Mouse (Mus musculus): ENCODE measurements around the gene Tnfaip2. TPM values are rescaled to one million over a fixed set of nuclear protein-coding genes. Genes with fewer than 3 reads are reported as not detected.
A peak's percentile ranks its signal among the peaks of the same experiment; 100 is the strongest.

The Tnfaip2 gene
- total RNA-seq, 2 experiments from 2014 or later, result 34.8 to 40.4 TPM

- peak; percentile 86 for DNase-seq
Measured at GRCm38 (mm10) chr12:111474893-111475643, 32.8 kb downstream of the Tnfaip2 start.

GRCm38 (mm10) chr12:111478924-111479323 is 36.7 kb downstream of the Tnfaip2 start:
- DNase-seq, result no peak

GRCm38 (mm10) chr12:111479917-111480316 is 37.6 kb downstream of the Tnfaip2 start:
- no peak for DNase-seq

GRCm38 (mm10) chr12:111485046-111485651 is 42.9 kb downstream of the Tnfaip2 start:
- DNase-seq, result no peak

GRCm38 (mm10) chr12:111485652-111486306 is 43.5 kb downstream of the Tnfaip2 start, which contains the start of gene Gm266:
TSS of gene Gm266 (minus strand) at chr12:111485823.
- DNase-seq, result no peak

- no peak for DNase-seq
Measured at GRCm38 (mm10) chr12:111486455-111486854, 44.2 kb downstream of the Tnfaip2 start.

GRCm38 (mm10) chr12:111489261-111489865 is 47.1 kb downstream of the Tnfaip2 start:
- DNase-seq, result no peak

- no peak for DNase-seq
Measured at GRCm38 (mm10) chr12:111494931-111495330, 52.7 kb downstream of the Tnfaip2 start.

- no peak for DNase-seq
Measured at GRCm38 (mm10) chr12:111497076-111497475, 54.8 kb downstream of the Tnfaip2 start.

- no peak for DNase-seq
Measured at GRCm38 (mm10) chr12:111499617-111500016, 57.3 kb downstream of the Tnfaip2 start.

- DNase-seq, result no peak
Measured at GRCm38 (mm10) chr12:111500725-111501124, 58.5 kb downstream of the Tnfaip2 start.

GRCm38 (mm10) chr12:111503063-111503567 is 60.8 kb downstream of the Tnfaip2 start:
- no peak for DNase-seq

GRCm38 (mm10) chr12:111503571-111503970 is 61.3 kb downstream of the Tnfaip2 start:
- no peak for DNase-seq

Other genes starting within 250 kb of the Tnfaip2 start
- not detected for gene Amn, start 171.4 kb upstream of the Tnfaip2 start, total RNA-seq (2021)
- gene Cdc42bpb, start 64.8 kb upstream of the Tnfaip2 start, total RNA-seq (2021), result 10 to 100 TPM; 23.6 to 24.9 TPM
- gene Lbhd2, start 35.7 kb upstream of the Tnfaip2 start, total RNA-seq (2021), result not detected
- 1 to 10 TPM; 3.0 to 4.2 TPM for gene Exoc3l4, start 25.5 kb upstream of the Tnfaip2 start, total RNA-seq (2021)
- gene Gm266, start 43.4 kb downstream of the Tnfaip2 start, total RNA-seq (2021), result under 1 TPM; 0.38 to 0.72 TPM
- gene Eif5, start 95.5 kb downstream of the Tnfaip2 start, total RNA-seq (2021), result 100 to 1,000 TPM; 133 to 143 TPM
- gene Mark3, start 132.1 kb downstream of the Tnfaip2 start, total RNA-seq (2021), result 10 to 100 TPM; 50.5 to 51.5 TPM
- gene Ckb, start 229.9 kb downstream of the Tnfaip2 start, total RNA-seq (2021), result 10 to 100 TPM; 14.9 to 15.6 TPM
- gene Trmt61a, start 235.6 kb downstream of the Tnfaip2 start, total RNA-seq (2021), result 1 to 10 TPM; 2.7 to 2.9 TPM

Measured in gastrocnemius, postnatal 25 days (tissue).